ENCODE assay signal across 25 mouse cellular contexts in genomic region chr2:103808466-103808865, GRCm38 (mm10). TPM values are rescaled to one million over a fixed set of nuclear protein-coding genes. Genes with fewer than 3 reads are reported as not detected.
DNase-seq lines count a peak whose midpoint lies in the region; ATAC-seq and TF ChIP-seq lines count a peak whose summit lies in the region.
"Had no signal": no experiment of that assay in that cellular context is flagged by ENCODE, and none has a peak within 500 bp of the region (broad histone marks: within the 10 kb centered on the region; RNA-seq: fewer than 3 reads in every experiment).

No protein-coding gene starts in this region.

- H3K4me1 ChIP-seq in kidney, embryonic 16.5 days (ENCODE audit: insufficient read depth, low read length) = peaks cover 12% of the 10 kb centered on the region; the same call in 1 of the 2 replicates
- 0 out of 2 replicates have a peak, but pooled peaks cover 3% of the 10 kb centered on the region for H3K4me1 ChIP-seq in liver, postnatal 0 days (ENCODE audit: insufficient read depth)
- no peaks in the 10 kb centered on the region for H3K4me1 ChIP-seq in liver, embryonic 11.5 days (replicated peaks; ENCODE audit: control insufficient read depth, insufficient read depth, low read length)
- no peaks in the 10 kb centered on the region for H3K4me1 ChIP-seq in lung, postnatal 0 days (ENCODE audit: insufficient read depth, low read depth, low read length)
- H3K4me1 ChIP-seq: embryonic facial prominence, embryonic 15.5 days; forebrain, embryonic 13.5 days had no signal

- no peaks in the 10 kb centered on the region for H3K27me3 ChIP-seq in kidney, embryonic 16.5 days (ENCODE audit: insufficient read depth, low read length)
- H3K27me3 ChIP-seq in liver, postnatal 0 days (ENCODE audit: insufficient read depth, low read length) = no peaks in the 10 kb centered on the region
- H3K27me3 ChIP-seq in liver, embryonic 11.5 days (replicated peaks; ENCODE audit: control insufficient read depth, insufficient read depth, low read length) = no peaks in the 10 kb centered on the region
- no peaks in the 10 kb centered on the region for H3K27me3 ChIP-seq in lung, postnatal 0 days (replicated peaks; ENCODE audit: insufficient read depth, low read length)
- H3K27me3 ChIP-seq: embryonic facial prominence, embryonic 15.5 days; forebrain, embryonic 13.5 days; heart, embryonic 13.5 days; liver, embryonic 13.5 days had no signal

- no peak overlapping the region for H3K4me2 ChIP-seq in kidney, embryonic 16.5 days (replicated peaks; ENCODE audit: low read depth, low read length)
- H3K4me2 ChIP-seq in liver, postnatal 0 days (ENCODE audit: low read depth, low read length) = no peak overlapping the region
- no peak overlapping the region for H3K4me2 ChIP-seq in liver, embryonic 11.5 days
- no peak overlapping the region for H3K4me2 ChIP-seq in lung, postnatal 0 days (replicated peaks; ENCODE audit: low read depth, low read length)
- H3K4me2 ChIP-seq: embryonic facial prominence, embryonic 15.5 days; forebrain, embryonic 13.5 days; heart, embryonic 13.5 days; hindbrain, embryonic 14.5 days; liver, embryonic 13.5 days; lung, embryonic 14.5 days; midbrain, embryonic 11.5 days had no signal

- H3K9ac ChIP-seq in kidney, embryonic 16.5 days (replicated peaks; ENCODE audit: low read length) = no peak overlapping the region
- H3K9ac ChIP-seq in liver, postnatal 0 days (replicated peaks) = no peak overlapping the region
- no peak overlapping the region for H3K9ac ChIP-seq in liver, embryonic 11.5 days (ENCODE audit: low read depth, low read length)
- H3K9ac ChIP-seq in lung, postnatal 0 days (replicated peaks; ENCODE audit: low read depth) = no peak overlapping the region
- H3K9ac ChIP-seq: embryonic facial prominence, embryonic 15.5 days; forebrain, embryonic 13.5 days; heart, embryonic 13.5 days; hindbrain, embryonic 14.5 days; liver, embryonic 13.5 days; lung, embryonic 14.5 days had no signal

- H3K36me3 ChIP-seq in kidney, embryonic 16.5 days (ENCODE audit: insufficient read depth, low read length) = no peaks in the 10 kb centered on the region
- no peaks in the 10 kb centered on the region for H3K36me3 ChIP-seq in liver, postnatal 0 days (replicated peaks; ENCODE audit: insufficient read depth, low read length)
- H3K36me3 ChIP-seq in liver, embryonic 11.5 days (ENCODE audit: control insufficient read depth, insufficient read depth, low read length) = no peaks in the 10 kb centered on the region
- no peaks in the 10 kb centered on the region for H3K36me3 ChIP-seq in lung, postnatal 0 days (ENCODE audit: insufficient read depth, low read length)
- H3K36me3 ChIP-seq: embryonic facial prominence, embryonic 10.5 days; embryonic facial prominence, embryonic 15.5 days; G1E; heart, embryonic 13.5 days; liver, embryonic 13.5 days had no signal

- TF ChIP-seq CTCF in liver, postnatal 0 days (IDR thresholded peaks at IDR 0.05; ENCODE audit: low read depth) = no peak
- no peak for TF ChIP-seq CTCF in lung, postnatal 0 days (IDR thresholded peaks at IDR 0.05)

- peak; percentile 37 for DNase-seq in adrenal gland, postnatal 14 days
- no peak for DNase-seq in adrenal gland, postnatal 4 days (ENCODE audit: low spot score in 2 of 2)
- peak; percentile 35 to 52 for DNase-seq in kidney, adult 8-10 months
- DNase-seq in liver, postnatal 0 days = no peak
- no peak for DNase-seq in liver, embryonic 11.5 days (ENCODE audit: low spot score)
- DNase-seq in lung, postnatal 0 days (ENCODE audit: low spot score) = no peak
- DNase-seq: cerebellum, adult 8-10 months; cerebellum, postnatal 25 days; gastrocnemius, postnatal 10 days; heart, postnatal 10 days; liver, embryonic 13.5 days; lung, embryonic 14.5 days; right cerebral cortex, adult 18-20 months; spleen, adult 18-20 months; thymus, adult 18-20 months; thymus, postnatal 25 days had no signal

- TF ChIP-seq EP300 in liver, postnatal 0 days (IDR thresholded peaks at IDR 0.05; ENCODE audit: low read depth) = no peak
- TF ChIP-seq EP300 in lung, postnatal 0 days (IDR thresholded peaks at IDR 0.05) = no peak

- no peaks in the 10 kb centered on the region for H3K9me3 ChIP-seq in kidney, embryonic 16.5 days (ENCODE audit: low read length)
- H3K9me3 ChIP-seq in liver, postnatal 0 days (ENCODE audit: low read length) = no peaks in the 10 kb centered on the region
- no peaks in the 10 kb centered on the region for H3K9me3 ChIP-seq in liver, embryonic 11.5 days (ENCODE audit: control insufficient read depth, low read length)
- H3K9me3 ChIP-seq in lung, postnatal 0 days (ENCODE audit: low read length) = no peaks in the 10 kb centered on the region
- H3K9me3 ChIP-seq: embryonic facial prominence, embryonic 10.5 days; embryonic facial prominence, embryonic 15.5 days; forebrain, embryonic 13.5 days; G1E; heart, embryonic 13.5 days; liver, embryonic 13.5 days had no signal

- H3K4me3 ChIP-seq in kidney, embryonic 16.5 days (ENCODE audit: low read length) = no peak overlapping the region
- H3K4me3 ChIP-seq in liver, postnatal 0 days (ENCODE audit: low read depth, low read length) = no peak overlapping the region
- no peak overlapping the region for H3K4me3 ChIP-seq in liver, embryonic 11.5 days (ENCODE audit: low read depth, low read length)
- H3K4me3 ChIP-seq in lung, postnatal 0 days (ENCODE audit: low read depth, low read length) = no peak overlapping the region
- H3K4me3 ChIP-seq: embryonic facial prominence, embryonic 10.5 days; embryonic facial prominence, embryonic 15.5 days; forebrain, embryonic 13.5 days; heart, embryonic 13.5 days; liver, embryonic 13.5 days had no signal

- ATAC-seq in kidney, embryonic 16.5 days (ENCODE audit: low FRiP score, low TSS enrichment) = no peak
- peak; percentile 79 for ATAC-seq in liver, postnatal 0 days
- no peak for ATAC-seq in liver, embryonic 11.5 days (replicated peaks; ENCODE audit: low FRiP score)
- no peak for ATAC-seq in lung, postnatal 0 days
- ATAC-seq: forebrain, embryonic 13.5 days; midbrain, embryonic 16.5 days had no signal

- no peak overlapping the region for H3K27ac ChIP-seq in kidney, embryonic 16.5 days (ENCODE audit: low read length)
- H3K27ac ChIP-seq in liver, postnatal 0 days (ENCODE audit: low read depth) = no peak overlapping the region
- no peak overlapping the region for H3K27ac ChIP-seq in liver, embryonic 11.5 days (ENCODE audit: low read depth, low read length)
- H3K27ac ChIP-seq in lung, postnatal 0 days (ENCODE audit: low read length) = no peak overlapping the region
- H3K27ac ChIP-seq: embryonic facial prominence, embryonic 10.5 days; embryonic facial prominence, embryonic 15.5 days; forebrain, embryonic 13.5 days; heart, embryonic 13.5 days; hindbrain, embryonic 14.5 days; liver, embryonic 13.5 days had no signal

RNA-seq across cellular contexts. Expression of gene Caprin1, which starts 11.0 kb away (rescaled TPM):
- total RNA-seq in adrenal gland, postnatal 14 days (2021) = 417 and 423 TPM in 2 replicates
- total RNA-seq in adrenal gland, postnatal 4 days (2021) = 100 to 1,000 TPM; 486 to 527 TPM
- 324 and 325 TPM in 2 replicates for polyA plus RNA-seq in kidney, embryonic 16.5 days (2015; fragmentation: Nextera tagmentation; extraction: Ambion mirVana)
- polyA plus RNA-seq in liver, postnatal 0 days (2015; fragmentation: Nextera tagmentation; extraction: Ambion mirVana) = 61.9 and 69.2 TPM in 2 replicates
- 345 and 405 TPM in 2 replicates for polyA plus RNA-seq in liver, embryonic 11.5 days (2014; fragmentation: Nextera tagmentation; extraction: Ambion mirVana)
- polyA plus RNA-seq in lung, postnatal 0 days (2015; fragmentation: Nextera tagmentation; extraction: Ambion mirVana) = 87.8 and 105 TPM in 2 replicates

RNA-seq across cellular contexts. Expression of gene Nat10, which starts 47.4 kb away (rescaled TPM):
- total RNA-seq in adrenal gland, postnatal 14 days (2021) = 40.4 TPM in 2 replicates
- total RNA-seq in adrenal gland, postnatal 4 days (2021) = 10 to 100 TPM; 71.1 to 72.8 TPM
- 32.1 and 32.2 TPM in 2 replicates for polyA plus RNA-seq in kidney, embryonic 16.5 days (2015; fragmentation: Nextera tagmentation; extraction: Ambion mirVana)
- polyA plus RNA-seq in liver, postnatal 0 days (2015; fragmentation: Nextera tagmentation; extraction: Ambion mirVana) = 5.5 and 5.7 TPM in 2 replicates
- 55.1 and 58.8 TPM in 2 replicates for polyA plus RNA-seq in liver, embryonic 11.5 days (2014; fragmentation: Nextera tagmentation; extraction: Ambion mirVana)
- 6.2 TPM in 2 replicates for polyA plus RNA-seq in lung, postnatal 0 days (2015; fragmentation: Nextera tagmentation; extraction: Ambion mirVana)

Comparison
In these comparisons a context has a peak if more than half of its experiments do, and no peak if none do; other contexts are left out.
1. DNase-seq: peak in adrenal gland, postnatal 14 days (single experiment) and kidney, adult 8-10 months (2 of 2); none in adrenal gland, postnatal 4 days (0 of 2), liver, postnatal 0 days (single experiment), liver, embryonic 11.5 days (single experiment) and lung, postnatal 0 days (single experiment).